Mouse (Mus musculus) embryonic fibroblast, embryonic 13.5 days (primary cell): ENCODE measurements around the gene P2ry6.

ENCODE experiments used
- CTCF ChIP-seq: IDR thresholded peaks from 2 replicates; pipeline ENCODE4 v1.5.1; 2011; ENCODE audit warnings: mild to moderate bottlenecking, control low read depth, low read length, moderate library complexity, borderline replicate concordance; ENCODE audit not compliant: insufficient read depth
- POLR2A ChIP-seq: IDR thresholded peaks from 2 replicates; pipeline ENCODE4 v1.6.1; 2011; ENCODE audit warnings: low read depth, mild to moderate bottlenecking, control low read depth, low read length, moderate library complexity

DNA sequence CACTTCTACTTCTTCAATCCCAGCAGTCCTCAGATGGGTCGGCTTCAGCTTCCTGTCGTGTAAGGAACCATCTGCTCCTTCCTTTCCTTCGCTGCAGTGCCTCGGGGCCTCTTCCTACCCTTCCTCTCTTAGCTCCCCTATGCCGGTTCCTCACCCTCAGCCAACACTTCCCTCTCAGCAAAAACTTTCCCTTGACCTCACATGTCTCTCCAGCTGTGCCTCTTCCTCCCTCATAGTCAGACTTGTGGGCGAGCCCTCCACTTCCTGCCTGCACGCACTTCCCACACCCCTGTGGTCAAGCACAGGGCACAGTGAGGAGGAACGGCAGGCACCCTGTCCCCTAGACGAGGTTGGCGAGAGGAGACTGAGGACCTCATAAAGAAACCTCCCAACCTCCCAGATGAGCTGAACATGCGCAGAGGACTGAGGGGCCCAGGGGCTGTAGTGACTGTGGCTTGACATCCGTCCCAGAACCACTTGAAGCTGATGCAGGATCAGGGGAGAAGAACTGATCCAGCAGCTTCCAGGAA, 23.9 kb downstream of the P2ry6 start:
- TF ChIP-seq POLR2A, result no peak
- no peak for TF ChIP-seq CTCF
